Mouse (Mus musculus) c-Kit-positive CD71-positive TER-119-negative erythroid progenitor cells, embryonic 14.5 days (primary cell): ENCODE results near the gene Gm10330.
"Not testable (repeated sequence)": the region's sequence is repeated elsewhere in the genome, so short reads cannot be mapped to it uniquely, and the experiment has no call there.

Experiments used
- DNase-seq: peaks from one replicate; pipeline ENCODE4 v3.0.0-alpha.2; 2013; ENCODE audit warnings: low read depth

Gene Gm10330

GRCm38 (mm10) chr12:23780165-23780564 lies at the start of gene Gm10330:
TSS of gene Gm10330 (minus strand) at chr12:23780265.
- DNase-seq, result not testable (repeated sequence)

- DNase-seq, result not testable (repeated sequence)
These were observed 20.7 kb upstream of the Gm10330 start for GRCm38 (mm10) chr12:23800776-23801175.

DNA sequence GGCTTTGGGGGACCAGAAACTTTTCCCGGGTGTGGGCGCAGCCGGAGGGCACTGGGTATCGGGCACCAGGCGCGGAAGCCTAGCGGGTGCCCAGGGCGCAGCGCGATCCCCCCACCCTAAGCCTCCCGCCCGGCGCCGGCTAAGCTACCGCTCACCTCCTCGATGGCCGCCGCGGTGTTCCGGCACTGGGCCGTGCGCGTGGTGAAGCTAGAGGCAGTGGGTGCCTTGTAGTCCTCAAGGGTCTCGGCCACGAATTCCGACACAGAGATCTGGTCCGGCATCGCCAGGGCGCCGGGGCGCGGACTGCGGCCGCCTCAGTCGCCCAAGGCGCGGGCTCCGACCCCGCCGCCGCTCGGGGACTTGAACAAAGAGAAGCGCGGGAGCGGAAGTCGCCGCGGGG lies 20.3 kb upstream of the Gm10330 start:
- not testable (repeated sequence) for DNase-seq
